Mouse (Mus musculus) urinary bladder, postnatal 10 days (tissue): Measurements from ENCODE around the gene Rab31.

Source experiments
- DNase-seq: peaks from one replicate; pipeline ENCODE4 v3.0.0; 2022; ENCODE audit warnings: low spot score

Gene Rab31

GRCm38 (mm10) chr17:65771951-65772934, at the start of gene Rab31:
Gene Rab31 (minus strand): TSS chr17:65772752.
- DNase-seq, result peak; percentile 44

DNA sequence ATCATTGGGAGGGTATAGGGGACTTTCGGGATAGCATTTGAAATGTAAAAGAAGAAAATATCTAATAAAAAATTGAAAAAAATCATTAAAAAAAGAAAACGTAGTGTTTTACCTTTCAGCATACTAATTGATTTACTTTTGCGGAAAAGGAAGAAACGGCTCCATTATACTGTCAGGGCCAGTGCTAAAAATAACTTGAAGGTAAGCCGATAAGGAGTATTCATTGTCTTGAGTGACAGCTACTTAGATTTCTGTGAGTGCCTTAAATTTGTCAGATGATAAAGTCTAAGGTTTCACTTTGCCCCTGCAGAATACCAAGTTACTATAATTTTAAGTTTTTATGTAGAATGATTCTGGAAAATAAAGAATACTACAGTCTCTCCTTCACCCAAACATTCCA, 47.6 kb upstream of the Rab31 start:
- DNase-seq, result no peak

- DNase-seq, result no peak
Measured at GRCm38 (mm10) chr17:65813763-65814162, 41.2 kb upstream of the Rab31 start.

GRCm38 (mm10) chr17:65811032-65811431, 38.5 kb upstream of the Rab31 start:
- DNase-seq, result no peak

GRCm38 (mm10) chr17:65806416-65806815, 33.9 kb upstream of the Rab31 start:
- DNase-seq, result no peak

DNA sequence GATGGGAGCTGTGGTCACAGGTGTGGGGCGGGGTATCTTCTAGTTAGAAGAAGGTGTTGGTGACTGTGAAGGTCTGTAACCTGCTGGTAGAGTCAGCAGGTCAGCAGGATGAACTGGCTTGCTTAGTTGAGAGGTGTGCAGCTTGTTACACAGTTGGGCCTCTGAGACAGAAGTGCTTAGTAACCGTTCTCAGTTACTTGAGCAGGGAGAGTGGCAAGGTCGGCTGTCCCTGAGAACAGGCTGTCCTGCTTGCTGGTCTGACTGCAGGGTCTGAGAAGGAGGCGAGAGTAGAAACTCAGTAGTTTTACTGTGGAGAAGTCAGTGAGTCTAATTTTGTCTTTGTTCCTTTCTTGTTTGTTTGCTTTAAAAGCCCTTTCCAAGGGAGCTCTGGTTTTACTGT, 33.4 kb upstream of the Rab31 start:
- DNase-seq, result no peak

- DNase-seq, result no peak
Measured at GRCm38 (mm10) chr17:65802026-65802425, 29.5 kb upstream of the Rab31 start.

DNA sequence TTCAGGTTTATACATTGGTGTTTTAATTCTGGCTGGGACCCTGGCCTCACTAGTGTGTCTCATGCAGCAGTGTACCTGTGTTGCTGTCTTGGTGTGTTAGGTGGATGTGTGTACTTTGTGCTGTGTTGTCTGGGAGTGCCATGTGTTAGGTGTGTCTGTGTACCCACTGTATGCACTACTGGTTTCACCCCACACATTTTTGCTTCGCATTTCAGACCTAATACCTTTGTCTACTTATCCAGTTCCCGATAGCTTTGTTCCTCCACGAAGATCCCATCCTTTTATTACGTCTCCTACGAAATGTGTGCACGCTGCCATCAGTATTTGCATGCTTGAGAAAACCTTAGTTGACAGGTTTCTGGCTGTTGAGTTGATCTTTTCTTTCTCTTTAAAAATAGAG, 27.9 kb upstream of the Rab31 start:
- no peak for DNase-seq

- DNase-seq, result no peak
Measured at GRCm38 (mm10) chr17:65799353-65799752, 26.8 kb upstream of the Rab31 start.

- DNase-seq, result no peak
Measured at GRCm38 (mm10) chr17:65798446-65798845, 25.9 kb upstream of the Rab31 start.

GRCm38 (mm10) chr17:65796056-65796455, 23.5 kb upstream of the Rab31 start:
- no peak for DNase-seq

DNA sequence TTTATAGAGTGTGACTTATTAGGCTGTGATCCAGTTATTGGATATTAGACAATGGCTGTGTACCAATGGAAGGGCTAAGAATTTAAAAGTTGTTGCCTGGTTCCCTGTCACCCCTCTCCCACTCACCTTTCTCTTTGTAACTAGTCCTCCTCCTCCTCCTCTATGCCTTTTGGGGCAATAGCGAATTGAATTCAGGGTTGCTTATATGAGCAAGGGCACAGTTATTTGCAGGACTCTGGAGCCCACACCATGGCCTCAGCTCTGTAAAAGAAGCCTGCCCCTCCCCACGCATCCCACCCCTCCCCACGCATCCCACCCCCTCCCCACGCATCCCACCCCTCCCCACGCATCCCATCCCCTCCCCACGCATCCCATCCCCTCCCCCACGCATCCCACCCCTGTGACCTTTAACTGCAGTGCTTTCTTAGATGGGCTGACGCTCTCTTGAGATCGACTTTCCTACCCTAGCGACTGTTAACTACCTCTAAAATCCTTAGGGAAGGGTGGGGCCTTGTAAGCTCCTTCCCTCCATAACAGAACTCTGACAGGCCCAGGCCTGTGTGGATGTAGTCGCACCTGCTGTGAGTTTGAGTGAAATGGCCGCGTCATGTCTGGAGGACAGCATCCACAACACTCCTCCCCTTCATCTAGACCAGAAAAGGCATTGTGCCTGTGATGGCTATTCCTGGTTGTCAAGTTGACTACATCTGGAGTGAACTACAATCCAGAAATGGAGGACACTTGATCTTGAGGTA, 21.7 kb upstream of the Rab31 start:
- no peak for DNase-seq

GRCm38 (mm10) chr17:65793307-65793930, 20.9 kb upstream of the Rab31 start:
- no peak for DNase-seq

DNA sequence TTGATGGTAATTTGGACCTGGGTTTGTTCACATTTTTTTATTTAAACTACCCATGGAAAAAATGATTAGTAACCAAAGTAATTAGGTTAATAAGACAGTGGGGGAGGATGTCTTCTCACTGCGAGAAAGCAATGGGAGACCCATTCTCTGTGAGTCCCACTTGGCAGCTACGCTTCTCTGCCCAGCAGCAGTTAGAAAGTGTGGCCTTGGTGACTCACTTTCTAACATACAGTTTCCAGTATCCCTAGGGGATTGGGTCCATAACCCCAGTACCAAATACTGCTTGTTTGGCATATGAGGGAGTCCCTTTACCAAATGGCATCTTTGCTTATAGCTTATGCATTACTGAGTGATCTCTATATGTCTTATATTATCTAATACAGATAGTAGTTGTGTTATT, 18.6 kb upstream of the Rab31 start:
- DNase-seq, result no peak

GRCm38 (mm10) chr17:65789576-65789975, 17.0 kb upstream of the Rab31 start:
- no peak for DNase-seq

DNA sequence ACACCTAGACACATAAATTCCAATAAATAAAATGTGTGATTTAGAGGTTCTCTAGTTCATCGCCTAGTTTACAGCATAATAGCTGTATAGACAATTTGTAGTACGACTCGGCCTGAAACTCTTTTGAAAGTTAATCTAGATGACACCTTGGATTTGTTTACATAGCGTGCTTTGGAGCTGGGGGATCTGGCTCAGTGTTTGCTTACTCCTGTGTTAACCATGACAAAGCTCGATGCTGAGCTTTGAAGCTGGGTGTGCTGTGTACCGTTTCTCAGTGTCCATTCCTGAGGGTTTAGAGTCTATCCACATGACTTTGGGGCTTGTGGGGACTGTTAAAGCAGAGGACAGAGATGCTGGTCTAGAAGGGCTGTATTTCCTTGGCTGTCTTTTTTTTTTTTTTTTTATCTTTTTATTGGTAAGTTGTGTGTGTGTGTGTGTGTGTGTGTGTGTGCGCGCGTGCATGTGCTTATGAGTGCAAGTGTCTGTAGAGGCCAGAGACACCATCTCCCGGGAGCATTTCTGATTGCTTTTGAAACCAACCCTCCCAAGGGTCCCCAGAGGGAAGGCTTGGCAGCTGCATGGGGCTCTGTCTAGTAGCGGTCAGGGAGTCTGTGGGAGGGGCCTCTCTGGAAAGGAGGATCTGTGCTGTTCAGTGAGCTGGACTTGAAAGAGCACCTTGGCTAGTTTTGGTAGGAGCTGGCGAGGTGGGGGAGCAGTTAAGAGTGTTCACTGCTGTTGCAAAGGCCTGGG, 16.2 kb upstream of the Rab31 start:
- DNase-seq, result no peak

GRCm38 (mm10) chr17:65787261-65787660, 14.7 kb upstream of the Rab31 start:
- no peak for DNase-seq

GRCm38 (mm10) chr17:65786225-65786624, 13.7 kb upstream of the Rab31 start:
- DNase-seq, result no peak

- DNase-seq, result no peak
Measured at GRCm38 (mm10) chr17:65785707-65786106, 13.2 kb upstream of the Rab31 start.

DNA sequence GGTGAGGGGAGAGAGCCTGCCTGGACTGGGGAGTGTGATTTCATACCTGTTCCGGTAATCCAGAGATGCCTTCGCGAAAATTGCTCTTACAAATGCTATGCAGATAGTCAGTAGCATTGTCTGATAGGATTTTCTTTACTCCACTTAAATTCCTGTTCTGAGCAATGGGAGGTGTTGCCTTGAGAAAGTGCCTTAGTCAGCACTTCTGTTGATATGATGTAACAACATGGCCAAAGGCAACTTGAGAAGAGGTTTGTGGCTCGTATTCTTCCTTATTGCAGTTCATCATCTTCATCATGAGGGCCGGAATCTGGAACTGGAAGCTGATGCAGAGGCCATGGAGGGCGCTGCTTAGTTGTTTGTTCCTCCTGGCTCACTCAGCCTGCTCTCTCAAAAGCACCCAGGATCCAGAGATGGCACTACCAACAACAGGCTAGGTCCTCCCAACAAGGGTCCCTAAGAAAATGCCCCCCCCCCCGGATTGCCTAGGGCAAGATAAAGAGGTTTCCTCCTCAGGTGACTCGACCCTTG, 12.1 kb upstream of the Rab31 start:
- no peak for DNase-seq
